Mouse (Mus musculus) small intestine, adult 10 weeks (tissue): ENCODE results near the gene Tomt. TPM values are rescaled to one million over a fixed set of nuclear protein-coding genes. Genes with fewer than 3 reads are reported as not detected.

Source experiments
- polyA plus RNA-seq: library from polyadenylated mRNA; stranded (reverse); fragments of 350-450 nt; fragmentation: Illumina TruSeq; extraction: RNeasy Lipid Tissue Mini Kit (QIAGEN cat#74804); gene quantifications from one replicate; pipeline ENCODE4 v1.2.3, GENCODE M21; 2014; ENCODE audit warnings: low replicate concordance

Tomt gene
- polyA plus RNA-seq, result not detected

GRCm38 (mm10) chr7:101906287-101906681 lies at the start of gene Tomt:
Gene Tomt, minus strand, starts transcription at chr7:101906359.

GRCm38 (mm10) chr7:101933751-101934240 lies 27.6 kb upstream of the Tomt start, which contains the start of the genes Lrrc51 and Numa1:
Gene Lrrc51, minus strand, starts transcription at chr7:101933895.
Gene Numa1, plus strand, starts transcription at chr7:101934111.

GRCm38 (mm10) chr7:101905561-101906286 lies 435 bp downstream of the Tomt start, which contains the start of gene Lamtor1:
Gene Lamtor1, plus strand, starts transcription at chr7:101905904.

DNA sequence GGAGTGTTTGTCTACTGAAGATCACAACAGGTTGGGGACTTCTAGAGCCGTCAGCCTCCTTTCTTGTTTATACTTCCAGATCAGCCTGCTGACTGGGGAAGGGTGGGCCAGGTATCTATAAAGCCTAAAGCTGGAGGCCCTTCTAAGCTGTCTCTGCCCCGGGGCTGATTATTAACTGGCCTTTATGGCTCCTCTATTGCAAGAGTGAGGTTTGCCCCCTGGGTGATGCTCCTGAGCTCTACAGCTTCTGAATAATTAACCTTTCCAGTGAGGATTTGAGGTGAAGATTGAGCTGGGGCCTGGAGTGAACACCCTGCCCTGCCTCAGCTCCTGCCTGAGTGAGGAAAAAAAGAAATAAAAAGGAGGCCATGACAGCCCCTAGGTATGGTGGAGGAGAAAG lies 35.5 kb downstream of the Tomt start, which contains the start of gene Folr1:
Folr1 (minus strand) TSS at position 160 of the 400 bp plus-strand sequence.

DNA sequence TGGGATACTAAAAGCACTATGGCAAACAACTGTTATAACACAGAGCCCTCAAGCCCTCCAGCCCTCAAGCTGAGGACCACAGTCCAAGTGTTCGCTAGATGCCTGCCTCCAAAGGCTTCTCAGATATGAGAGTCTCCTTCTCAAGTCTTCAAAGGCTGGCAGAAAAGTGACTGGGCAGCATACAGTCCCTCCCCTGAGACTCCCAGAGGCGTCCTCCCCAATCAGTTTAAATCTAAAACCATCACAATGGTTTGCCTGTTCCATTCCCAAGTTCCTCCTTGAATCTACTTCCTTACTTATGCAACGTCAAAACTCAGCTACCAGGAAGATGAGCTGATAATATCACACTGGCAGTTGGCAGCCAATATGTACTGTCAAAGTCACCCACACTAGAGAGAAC lies 42.7 kb downstream of the Tomt start, which contains the start of gene Anapc15:
Anapc15 (plus strand) TSS at position 301 of the 400 bp plus-strand sequence.

GRCm38 (mm10) chr7:101857094-101857493 lies 49.1 kb downstream of the Tomt start, which contains the start of gene Folr2:
Gene Folr2, minus strand, starts transcription at chr7:101857194.

Other genes starting within 250 kb of the Tomt start
- gene Clpb, start 242.7 kb downstream of the Tomt start, polyA plus RNA-seq, result 1.6 TPM
- gene Phox2a, start 88.0 kb downstream of the Tomt start, polyA plus RNA-seq, result not detected
- 31.7 TPM for gene Inppl1, start 68.1 kb downstream of the Tomt start, polyA plus RNA-seq
- not detected for gene Folr2, start 49.2 kb downstream of the Tomt start, polyA plus RNA-seq
- 9.5 TPM for gene Anapc15, start 42.6 kb downstream of the Tomt start, polyA plus RNA-seq
- not detected for gene Folr1, start 35.6 kb downstream of the Tomt start, polyA plus RNA-seq
- gene Lamtor1, start 455 bp downstream of the Tomt start, polyA plus RNA-seq, result 6.5 TPM
- 0.59 TPM for gene Lrrc51, start 27.5 kb upstream of the Tomt start, polyA plus RNA-seq
- 41.5 TPM for gene Numa1, start 27.8 kb upstream of the Tomt start, polyA plus RNA-seq
- gene Il18bp, start 112.3 kb upstream of the Tomt start, polyA plus RNA-seq, result 12.4 TPM
- 23.8 TPM for gene Rnf121, start 159.1 kb upstream of the Tomt start, polyA plus RNA-seq
- 11.6 TPM for gene Xndc1, start 159.2 kb upstream of the Tomt start, polyA plus RNA-seq
- 0.11 TPM for gene Xntrpc, start 159.4 kb upstream of the Tomt start, polyA plus RNA-seq
- gene Trpc2, start 176.8 kb upstream of the Tomt start, polyA plus RNA-seq, result not detected
- gene Art1, start 195.4 kb upstream of the Tomt start, polyA plus RNA-seq, result not detected
- gene Art5, start 203.1 kb upstream of the Tomt start, polyA plus RNA-seq, result not detected
- not detected for gene Chrna10, start 210.5 kb upstream of the Tomt start, polyA plus RNA-seq